Mouse (Mus musculus): Measurements from ENCODE around the gene Hus1b.

- TF ChIP-seq MEF2A (IDR thresholded peaks at IDR 0.05; ENCODE audit: extremely low read depth, insufficient replicate concordance, low read depth, low read length, poor library complexity, severe bottlenecking) (no peak), CTCF (IDR thresholded peaks at IDR 0.05 in 2 of 3, conservative IDR thresholded peaks at IDR 0.05 in 1 of 3; ENCODE audit: control insufficient read depth in 1 of 3, insufficient read depth in 1 of 3, low read depth in 2 of 3, low read length in 3 of 3, poor library complexity in 1 of 3, severe bottlenecking in 1 of 3) (no peak), ELF1 (IDR thresholded peaks at IDR 0.05; ENCODE audit: low read depth, low read length) (no peak), MAFK (IDR thresholded peaks at IDR 0.05; ENCODE audit: borderline replicate concordance, low read depth, low read length) (no peak), TAL1 (IDR thresholded peaks at IDR 0.05; ENCODE audit: low read length) (no peak), NELFE (IDR thresholded peaks at IDR 0.05; ENCODE audit: low read depth, low read length) (no peak)
Measured at GRCm38 (mm10) chr13:30952044-30952443, 4.5 kb upstream of the Hus1b start.

Measured in MEL (cell line).